Mouse (Mus musculus) gastrocnemius, postnatal 25 days (tissue): ENCODE measurements around the gene Cep131. TPM values are rescaled to one million over a fixed set of nuclear protein-coding genes. Genes with fewer than 3 reads are reported as not detected.
A peak's percentile ranks its signal among the peaks of the same experiment; 100 is the strongest.

Source experiments
- DNase-seq: peaks from one replicate; pipeline ENCODE4 v3.0.0; 2022
- total RNA-seq, 2 experiments: library from RNA; stranded (reverse); gene quantifications; 1 replicate in 1 of 2; 2 replicates in 1 of 2; pipeline ENCODE4 v1.2.3; 2021

The Cep131 gene
- total RNA-seq, 2 experiments from 2014 or later: 5.1 to 7.2 TPM

- DNase-seq: peak; percentile 99
These were observed 12.2 kb upstream of the Cep131 start, which contains the start of the genes Tepsin and Ndufaf8 for GRCm38 (mm10) chr11:120098588-120099511. TSS of gene Tepsin (minus strand) at chr11:120098731. TSS of gene Ndufaf8 (plus strand) at chr11:120098928.

GRCm38 (mm10) chr11:120092817-120093591 is 6.4 kb upstream of the Cep131 start:
- no peak for DNase-seq

GRCm38 (mm10) chr11:120090661-120091060 is 4.0 kb upstream of the Cep131 start:
- DNase-seq: no peak

- peak; percentile 51 for DNase-seq
These were observed 568 bp downstream of the Cep131 start for GRCm38 (mm10) chr11:120085891-120086627.

- no peak for DNase-seq
These were observed 6.3 kb downstream of the Cep131 start for GRCm38 (mm10) chr11:120080282-120080681.

- DNase-seq: no peak
These were observed 10.4 kb downstream of the Cep131 start for GRCm38 (mm10) chr11:120076191-120076590.

- no peak for DNase-seq
These were observed 13.5 kb downstream of the Cep131 start for GRCm38 (mm10) chr11:120072986-120073647.

- no peak for DNase-seq
These were observed 14.8 kb downstream of the Cep131 start for GRCm38 (mm10) chr11:120071731-120072320.

GRCm38 (mm10) chr11:120071065-120071464 is 15.6 kb downstream of the Cep131 start:
- DNase-seq: no peak

GRCm38 (mm10) chr11:120070286-120070930 is 16.2 kb downstream of the Cep131 start:
- DNase-seq: no peak

GRCm38 (mm10) chr11:120069261-120069660 is 17.4 kb downstream of the Cep131 start:
- DNase-seq: no peak

- DNase-seq: no peak
These were observed 18.8 kb downstream of the Cep131 start for GRCm38 (mm10) chr11:120067834-120068233.

GRCm38 (mm10) chr11:120065291-120065690 is 21.3 kb downstream of the Cep131 start:
- peak; percentile 36 for DNase-seq

GRCm38 (mm10) chr11:120064668-120065040 is 22.0 kb downstream of the Cep131 start:
- DNase-seq: no peak

GRCm38 (mm10) chr11:120064006-120064667 is 22.5 kb downstream of the Cep131 start:
- DNase-seq: no peak

- no peak for DNase-seq
These were observed 23.3 kb downstream of the Cep131 start for GRCm38 (mm10) chr11:120063326-120063725.

GRCm38 (mm10) chr11:120060634-120061033 is 26.0 kb downstream of the Cep131 start:
- no peak for DNase-seq

- DNase-seq: no peak
These were observed 30.5 kb downstream of the Cep131 start for GRCm38 (mm10) chr11:120055953-120056732.

GRCm38 (mm10) chr11:120053846-120054245 is 32.8 kb downstream of the Cep131 start:
- DNase-seq: no peak
